Mouse (Mus musculus) kidney, adult 2 months (tissue): ENCODE data around the gene Phospho1. TPM values are rescaled to one million over a fixed set of nuclear protein-coding genes. Genes with fewer than 3 reads are reported as not detected.

Experiments
- DNase-seq: peaks from one replicate; pipeline ENCODE4 v3.0.0; 2021
- H3K27ac ChIP-seq: fragments of 200-500 bp; 2 replicates; pipeline ENCODE4 v1.5.1; 2012; ENCODE audit warnings: low read depth, low read length, control low read depth, inconsistent platforms; ENCODE audit not compliant: insufficient read depth
- H3K27me3 ChIP-seq: fragments of 200-500 bp; replicated peaks from 2 replicates; pipeline ENCODE4 v1.6.1; 2012; ENCODE audit warnings: mild to moderate bottlenecking, moderate library complexity, low read length, inconsistent platforms; ENCODE audit not compliant: control insufficient read depth, insufficient read depth
- H3K36me3 ChIP-seq: fragments of 200-500 bp; 2 replicates; pipeline ENCODE4 v1.6.1; 2012; ENCODE audit warnings: mild to moderate bottlenecking, moderate library complexity, low read length, inconsistent platforms; ENCODE audit not compliant: control insufficient read depth, insufficient read depth
- H3K4me1 ChIP-seq: fragments of 200-500 bp; 2 replicates; pipeline ENCODE4 v1.6.1; 2011; ENCODE audit warnings: low read length; ENCODE audit not compliant: control insufficient read depth, insufficient read depth
- H3K4me3 ChIP-seq: fragments of 200-500 bp; 2 replicates; pipeline ENCODE4 v1.5.1; 2011; ENCODE audit warnings: mild to moderate bottlenecking, low read depth, low read length, control low read depth; ENCODE audit not compliant: insufficient read depth
- CTCF ChIP-seq: fragments of 200-500 bp; conservative IDR thresholded peaks from 2 replicates; pipeline ENCODE4 v1.5.1; 2011; ENCODE audit warnings: low read depth, mild to moderate bottlenecking, control low read depth, low read length, moderate library complexity, mixed read lengths; ENCODE audit not compliant: insufficient read depth, insufficient read length
- POLR2A ChIP-seq: fragments of 200-500 bp; IDR thresholded peaks from one replicate; pipeline ENCODE4 v1.6.1; 2011; ENCODE audit warnings: low read depth, low read length, control low read depth
- WGBS: fragments of 180-500 bp; shearing (Covaris S2); methylation state at CpG from one replicate; pipeline ENCODE4 v1.1.7; 2018; 5-methylcytosine and 5-hydroxymethylcytosine counted together
- polyA plus RNA-seq: library from polyadenylated mRNA; depleted of rRNA; stranded (reverse); fragments of >200 nt; gene quantifications from 2 replicates; pipeline ENCODE4 v1.2.3, GENCODE M21; 2012

The Phospho1 gene
- polyA plus RNA-seq, 1 experiment, result 46.5 TPM

DNA sequence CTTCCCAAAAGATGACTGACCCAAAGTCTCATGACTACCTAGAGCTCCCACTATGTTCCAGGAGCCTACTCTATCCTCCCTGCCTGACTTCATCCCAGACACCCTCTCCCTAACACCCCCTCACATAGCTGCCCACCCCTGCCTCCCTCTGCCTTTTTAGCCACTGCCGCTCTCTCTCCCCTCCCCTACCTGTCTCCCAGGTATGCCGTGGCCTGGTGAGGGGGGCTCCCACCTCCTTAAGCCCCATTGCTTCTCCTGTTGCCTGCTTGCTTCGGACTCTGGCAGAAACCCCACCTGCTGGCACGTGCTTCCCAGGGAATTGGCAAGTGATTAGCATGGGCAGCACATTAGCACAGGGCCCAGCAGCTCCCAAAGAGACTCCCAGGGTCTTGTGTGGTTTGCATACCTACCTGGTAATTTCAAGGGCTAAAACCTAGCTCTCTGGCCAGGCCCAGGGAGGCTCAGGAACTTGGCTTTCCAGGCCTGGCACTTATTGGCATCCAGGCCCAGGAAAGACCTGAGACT lies 5.3 kb downstream of the Phospho1 start:
- TF ChIP-seq POLR2A, result no peak
- no peak for TF ChIP-seq CTCF
- 0 out of 2 replicates have a peak, but pooled peaks cover 4% of the 10 kb centered on the region for H3K4me1 ChIP-seq
- H3K36me3 ChIP-seq, result no peaks in the 10 kb centered on the region
- no peak overlapping the region for H3K27ac ChIP-seq
- WGBS, result 75% methylated on average over 4 of the region's 4 CpGs
- no peaks in the 10 kb centered on the region for H3K27me3 ChIP-seq
- DNase-seq, result no peak
- no peak overlapping the region for H3K4me3 ChIP-seq

DNA sequence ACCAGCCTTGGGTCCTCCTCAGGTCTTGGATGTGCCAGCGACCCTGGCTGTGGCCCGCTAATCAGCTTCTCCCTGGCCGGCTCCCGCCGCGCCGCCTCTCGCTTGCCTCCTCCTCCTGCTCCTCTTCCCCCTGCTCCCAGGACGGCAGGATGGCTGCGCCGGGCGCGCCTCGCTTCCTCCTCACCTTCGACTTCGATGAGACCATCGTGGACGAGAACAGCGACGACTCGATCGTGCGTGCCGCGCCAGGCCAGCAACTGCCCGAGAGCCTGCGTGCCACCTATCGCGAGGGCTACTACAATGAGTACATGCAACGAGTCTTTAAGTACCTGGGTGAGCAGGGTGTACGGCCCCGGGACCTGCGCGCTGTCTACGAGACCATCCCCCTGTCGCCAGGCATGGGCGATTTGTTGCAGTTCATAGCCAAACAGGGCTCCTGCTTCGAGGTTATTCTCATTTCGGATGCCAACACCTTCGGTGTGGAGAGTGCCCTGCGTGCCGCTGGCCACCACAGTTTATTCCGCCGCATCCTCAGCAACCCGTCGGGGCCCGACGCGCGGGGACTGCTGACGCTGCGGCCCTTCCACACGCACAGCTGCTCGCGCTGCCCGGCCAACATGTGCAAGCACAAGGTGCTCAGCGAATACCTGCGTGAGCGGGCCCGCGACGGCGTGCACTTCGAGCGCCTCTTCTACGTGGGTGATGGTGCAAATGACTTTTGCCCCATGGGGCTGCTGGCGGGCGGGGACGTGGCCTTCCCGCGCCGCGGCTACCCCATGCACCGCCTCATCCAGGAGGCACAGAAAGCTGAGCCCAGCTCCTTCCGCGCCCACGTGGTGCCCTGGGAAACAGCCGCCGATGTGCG lies 6.3 kb downstream of the Phospho1 start:
- no peak overlapping the region for H3K27ac ChIP-seq
- TF ChIP-seq POLR2A (no peak), CTCF (no peak)
- H3K4me3 ChIP-seq, result peak overlapping the region; percentile 29; the same call in 1 of the 2 replicates
- no peaks in the 10 kb centered on the region for H3K27me3 ChIP-seq
- H3K36me3 ChIP-seq, result no peaks in the 10 kb centered on the region
- 0 out of 2 replicates have a peak, but pooled peaks cover 4% of the 10 kb centered on the region for H3K4me1 ChIP-seq
- no peak for DNase-seq
- 20% methylated on average over 80 of the region's 80 CpGs for WGBS

GRCm38 (mm10) chr11:95831276-95831619 lies 6.9 kb downstream of the Phospho1 start:
- Histone ChIP-seq H3K27ac (no peak overlapping the region), H3K4me1 (0 out of 2 replicates have a peak, but pooled peaks cover 4% of the 10 kb centered on the region), H3K4me3 (peak overlapping the region; percentile 29; the same call in 1 of the 2 replicates), H3K27me3 (no peaks in the 10 kb centered on the region), H3K36me3 (no peaks in the 10 kb centered on the region)
- TF ChIP-seq CTCF, result no peak
- no peak for TF ChIP-seq POLR2A
- DNase-seq, result no peak
- 17% methylated on average over 10 of the region's 10 CpGs for WGBS

- no peak for DNase-seq
- Histone ChIP-seq H3K27me3 (no peaks in the 10 kb centered on the region), H3K27ac (no peak overlapping the region), H3K4me1 (0 out of 2 replicates have a peak, but pooled peaks cover 4% of the 10 kb centered on the region), H3K36me3 (no peaks in the 10 kb centered on the region), H3K4me3 (no peak overlapping the region)
- TF ChIP-seq POLR2A (no peak), CTCF (no peak)
- WGBS, result 22% methylated on average over 15 of the region's 15 CpGs
Observed at GRCm38 (mm10) chr11:95831641-95832040, 7.3 kb downstream of the Phospho1 start.

DNA sequence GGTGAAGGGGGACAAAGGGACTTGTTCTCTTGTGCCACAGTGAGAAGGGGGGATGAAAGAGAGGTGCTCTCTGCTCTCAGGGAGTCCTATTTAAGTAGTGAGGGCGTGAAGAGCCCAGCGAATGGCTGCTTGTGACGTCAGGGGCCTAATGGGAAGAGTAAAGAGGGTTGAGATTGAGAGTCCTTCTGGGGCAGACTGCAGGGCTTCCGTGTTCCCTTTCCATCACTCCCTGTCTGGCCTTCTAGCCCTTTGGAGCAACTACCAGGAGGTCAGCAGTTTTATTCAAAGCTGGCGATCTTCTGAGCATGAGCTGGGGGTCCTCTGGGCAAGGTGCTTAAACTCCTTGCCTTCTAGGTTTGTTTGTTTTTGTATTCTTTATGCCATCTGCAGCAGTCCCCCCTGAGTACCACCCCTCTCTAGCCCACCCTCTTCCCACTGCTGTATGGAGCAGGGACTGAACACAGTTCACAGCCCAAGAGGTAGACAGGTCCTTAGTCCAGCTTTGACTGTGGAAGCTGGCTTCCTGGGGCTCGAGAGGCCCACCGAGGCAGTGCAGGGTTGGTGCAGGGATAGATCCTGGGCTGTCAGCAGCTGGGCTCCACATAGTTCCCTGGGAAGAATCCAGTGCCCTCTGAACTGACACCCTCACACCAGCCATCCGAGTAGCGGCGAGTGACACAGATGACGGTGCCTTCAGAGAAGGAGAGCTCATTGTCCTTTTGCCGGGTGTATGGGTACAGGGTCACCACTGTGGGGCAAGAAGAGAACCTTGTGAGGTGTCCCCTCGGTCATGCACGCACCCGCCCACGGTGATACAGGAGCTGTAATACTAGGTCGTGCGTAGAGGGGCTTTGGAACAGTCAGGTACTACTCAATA lies 8.1 kb downstream of the Phospho1 start:
- H3K36me3 ChIP-seq, result no peaks in the 10 kb centered on the region
- no peak overlapping the region for H3K27ac ChIP-seq
- H3K4me1 ChIP-seq, result peaks cover 7% of the 10 kb centered on the region; the same call in 1 of the 2 replicates
- no peak for DNase-seq
- no peak for TF ChIP-seq CTCF
- no peak for TF ChIP-seq POLR2A
- no peak overlapping the region for H3K4me3 ChIP-seq
- 72% methylated on average over 18 of the region's 18 CpGs for WGBS
- no peaks in the 10 kb centered on the region for H3K27me3 ChIP-seq

DNA sequence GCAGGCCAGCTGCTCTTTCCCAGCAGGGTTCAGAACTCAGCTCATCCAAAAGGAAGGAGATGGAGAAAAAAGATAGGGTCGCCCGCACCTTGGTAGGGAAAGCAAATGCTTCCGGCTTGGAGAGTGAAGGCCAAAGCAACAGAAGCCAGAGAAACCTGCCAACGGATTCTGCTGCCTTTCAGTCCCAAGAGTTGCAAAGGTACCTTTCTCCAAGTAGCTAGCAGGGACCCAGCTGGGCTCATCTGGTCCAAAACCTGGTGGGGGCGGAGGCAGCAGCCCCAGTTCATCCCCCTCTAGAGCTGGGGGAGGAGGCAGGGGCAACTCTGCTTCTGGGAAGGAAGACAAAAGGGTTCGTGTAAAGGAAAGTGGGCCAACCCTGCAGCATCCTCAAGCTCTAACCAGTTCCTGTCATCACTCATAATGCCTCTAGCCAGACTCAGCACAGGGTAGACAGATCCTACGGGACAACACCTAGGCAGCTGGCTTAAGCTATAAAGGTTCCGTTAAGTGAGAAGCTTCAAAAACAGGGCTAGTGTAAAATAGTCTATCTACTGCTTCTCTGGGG lies 8.8 kb downstream of the Phospho1 start:
- Histone ChIP-seq H3K4me1 (peaks cover 7% of the 10 kb centered on the region; the same call in 1 of the 2 replicates), H3K27me3 (no peaks in the 10 kb centered on the region), H3K36me3 (no peaks in the 10 kb centered on the region), H3K27ac (no peak overlapping the region), H3K4me3 (no peak overlapping the region)
- no peak for DNase-seq
- no peak for TF ChIP-seq CTCF
- TF ChIP-seq POLR2A, result no peak
- 60% methylated on average over 8 of the region's 8 CpGs for WGBS
